Mouse (Mus musculus) kidney, embryonic 14.5 days (tissue): ENCODE results near the gene Cald1. TPM values are rescaled to one million over a fixed set of nuclear protein-coding genes. Genes with fewer than 3 reads are reported as not detected.

Source experiments
- ATAC-seq: fragments of 200-750 bp; cut with Nextera tagmentation; 2 replicates; pipeline ENCODE4 v1.8.0; 2017; ENCODE audit warnings: moderate number of reproducible peaks, mild to moderate bottlenecking, moderate TSS enrichment, moderate library complexity; ENCODE audit not compliant: low FRiP score, low TSS enrichment
- H3K27ac ChIP-seq: fragments of 300-500 bp; sonication (generic); 2 replicates; pipeline ENCODE4 v1.5.1; 2014; ENCODE audit warnings: low read depth, mild to moderate bottlenecking, low read length, moderate library complexity, mixed read lengths
- H3K27me3 ChIP-seq: fragments of 300-500 bp; sonication (generic); 2 replicates; pipeline ENCODE4 v1.6.1; 2014; ENCODE audit warnings: mild to moderate bottlenecking, low read length; ENCODE audit not compliant: control insufficient read depth, insufficient read depth
- H3K36me3 ChIP-seq: fragments of 300-500 bp; sonication (generic); 2 replicates; pipeline ENCODE4 v1.6.1; 2014; ENCODE audit warnings: low read length, mixed read lengths; ENCODE audit not compliant: control insufficient read depth, insufficient read depth
- H3K4me1 ChIP-seq: fragments of 300-500 bp; sonication (generic); 2 replicates; pipeline ENCODE4 v1.6.1; 2014; ENCODE audit warnings: low read length, mixed read lengths; ENCODE audit not compliant: control insufficient read depth, insufficient read depth
- H3K4me2 ChIP-seq: fragments of 300-500 bp; sonication (generic); replicated peaks from 2 replicates; pipeline ENCODE4 v1.6.1; 2014; ENCODE audit warnings: low read depth, mild to moderate bottlenecking, low read length
- H3K4me3 ChIP-seq: fragments of 300-500 bp; sonication (generic); 2 replicates; pipeline ENCODE4 v1.5.1; 2014; ENCODE audit warnings: mild to moderate bottlenecking, low read length
- H3K9ac ChIP-seq: fragments of 300-500 bp; sonication (generic); 2 replicates; pipeline ENCODE4 v1.6.1; 2014; ENCODE audit warnings: low read depth, mild to moderate bottlenecking, low read length, moderate library complexity
- H3K9me3 ChIP-seq: fragments of 300-500 bp; sonication (generic); 2 replicates; pipeline ENCODE4 v1.6.1; 2016; ENCODE audit warnings: low read length; ENCODE audit not compliant: control insufficient read depth
- WGBS: fragments of 180-500 bp; shearing (Covaris S2); extraction: QIAGEN DNeasy Blood & Tissue Kit; methylation state at CpG from one replicate; pipeline ENCODE4 v1.1.7; 2014; 5-methylcytosine and 5-hydroxymethylcytosine counted together
- polyA plus RNA-seq: library from polyadenylated mRNA; unstranded; fragments of >200 nt; fragmentation: Nextera tagmentation; extraction: Ambion mirVana; gene quantifications from 2 replicates; pipeline ENCODE4 v1.2.1, GENCODE M21; 2014

Gene Cald1
- polyA plus RNA-seq, 1 experiment from 2014 or later = 193 TPM

GRCm38 (mm10) chr6:34765721-34766120 is 167.4 kb downstream of the Cald1 start:
- Histone ChIP-seq H3K27me3 (no peaks in the 10 kb centered on the region), H3K36me3 (peaks cover 66% of the 10 kb centered on the region), H3K9me3 (no peaks in the 10 kb centered on the region), H3K4me3 (no peak overlapping the region), H3K9ac (no peak overlapping the region), H3K4me2 (no peak overlapping the region), H3K27ac (no peak overlapping the region), H3K4me1 (no peaks in the 10 kb centered on the region)
- no peak for ATAC-seq
- 90% methylated on average over 5 of the region's 5 CpGs for WGBS

DNA sequence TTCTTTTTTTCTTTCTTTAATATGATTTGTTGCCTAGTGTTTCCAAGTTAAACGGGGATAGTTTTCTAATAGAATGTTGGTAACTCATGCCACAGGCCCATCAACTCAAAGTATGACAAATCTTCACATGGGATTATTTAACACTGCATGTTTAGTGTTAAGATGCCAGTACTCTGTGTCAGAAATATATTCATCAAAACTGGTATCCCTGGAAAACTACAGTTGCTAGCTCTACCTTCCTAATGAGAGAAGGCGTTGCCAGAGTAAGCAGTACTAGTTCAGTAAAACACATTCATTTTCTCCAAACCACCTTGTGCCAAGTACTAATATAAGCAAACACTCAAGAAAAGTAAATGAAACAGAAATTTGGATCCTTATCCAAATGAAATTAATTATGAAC is 171.7 kb downstream of the Cald1 start:
- H3K27me3 ChIP-seq = no peaks in the 10 kb centered on the region
- H3K9me3 ChIP-seq = no peaks in the 10 kb centered on the region
- no peak overlapping the region for H3K4me2 ChIP-seq
- WGBS = 95% methylated on average over 2 of the region's 2 CpGs
- H3K4me3 ChIP-seq = no peak overlapping the region
- H3K9ac ChIP-seq = no peak overlapping the region
- peaks cover 48% of the 10 kb centered on the region for H3K36me3 ChIP-seq
- H3K4me1 ChIP-seq = no peaks in the 10 kb centered on the region
- H3K27ac ChIP-seq = no peak overlapping the region
- ATAC-seq = no peak

DNA sequence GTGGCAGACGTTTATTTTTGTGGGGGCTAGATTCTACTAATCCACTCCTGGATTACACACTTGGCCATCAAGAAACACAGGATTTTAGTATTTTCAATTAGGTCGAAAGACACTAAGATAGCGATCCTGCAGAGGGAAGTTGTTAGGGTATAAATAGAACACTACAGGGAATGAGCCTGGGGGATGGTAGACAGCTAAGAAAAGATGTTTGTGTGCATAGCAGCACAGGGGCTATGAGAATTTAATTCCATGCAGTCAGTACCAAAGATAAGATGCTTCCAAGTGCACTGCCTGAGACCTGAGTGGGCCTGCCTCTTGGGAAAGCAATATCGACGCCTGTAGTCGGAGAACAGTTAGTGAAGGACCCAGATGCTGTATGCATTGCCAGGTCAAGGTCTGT is 172.2 kb downstream of the Cald1 start:
- no peak overlapping the region for H3K9ac ChIP-seq
- peaks cover 44% of the 10 kb centered on the region for H3K36me3 ChIP-seq
- no peak overlapping the region for H3K4me3 ChIP-seq
- no peaks in the 10 kb centered on the region for H3K9me3 ChIP-seq
- H3K27ac ChIP-seq = no peak overlapping the region
- no peaks in the 10 kb centered on the region for H3K4me1 ChIP-seq
- no peak overlapping the region for H3K4me2 ChIP-seq
- WGBS = 87% methylated on average over 6 of the region's 6 CpGs
- ATAC-seq = no peak
- H3K27me3 ChIP-seq = no peaks in the 10 kb centered on the region

GRCm38 (mm10) chr6:34776396-34776795 is 178.1 kb downstream of the Cald1 start:
- no peaks in the 10 kb centered on the region for H3K9me3 ChIP-seq
- H3K36me3 ChIP-seq = peaks cover 12% of the 10 kb centered on the region; the same call in 1 of the 2 replicates
- no peak overlapping the region for H3K4me3 ChIP-seq
- H3K9ac ChIP-seq = no peak overlapping the region
- H3K4me2 ChIP-seq = no peak overlapping the region
- ATAC-seq = no peak
- no peaks in the 10 kb centered on the region for H3K4me1 ChIP-seq
- H3K27ac ChIP-seq = no peak overlapping the region
- H3K27me3 ChIP-seq = no peaks in the 10 kb centered on the region

DNA sequence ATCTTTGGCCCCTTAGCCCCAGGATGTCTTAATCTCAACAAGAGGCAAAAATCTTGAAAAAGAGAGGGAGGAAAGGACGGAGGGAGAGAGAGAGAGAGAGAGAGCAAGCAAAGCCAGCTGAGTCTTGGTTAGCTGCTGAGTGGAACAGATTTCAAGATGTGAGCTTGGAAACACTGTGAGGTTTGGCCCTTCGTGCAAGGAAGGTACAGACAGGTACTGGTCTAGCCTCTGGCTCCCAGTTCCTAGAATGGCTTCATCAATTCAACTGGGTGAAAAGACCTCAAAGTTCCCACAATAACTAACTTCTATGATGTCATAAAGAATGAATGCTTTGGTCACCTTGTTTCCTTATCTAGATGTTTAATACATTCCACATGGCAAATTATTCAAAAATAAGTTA is 178.8 kb downstream of the Cald1 start:
- WGBS = 88% methylated on average over 2 of the region's 2 CpGs
- H3K27me3 ChIP-seq = no peaks in the 10 kb centered on the region
- ATAC-seq = no peak
- H3K4me1 ChIP-seq = no peaks in the 10 kb centered on the region
- no peak overlapping the region for H3K27ac ChIP-seq
- H3K4me3 ChIP-seq = no peak overlapping the region
- H3K36me3 ChIP-seq = peaks cover 6% of the 10 kb centered on the region; the same call in 1 of the 2 replicates
- H3K9ac ChIP-seq = no peak overlapping the region
- H3K9me3 ChIP-seq = no peaks in the 10 kb centered on the region
- no peak overlapping the region for H3K4me2 ChIP-seq

DNA sequence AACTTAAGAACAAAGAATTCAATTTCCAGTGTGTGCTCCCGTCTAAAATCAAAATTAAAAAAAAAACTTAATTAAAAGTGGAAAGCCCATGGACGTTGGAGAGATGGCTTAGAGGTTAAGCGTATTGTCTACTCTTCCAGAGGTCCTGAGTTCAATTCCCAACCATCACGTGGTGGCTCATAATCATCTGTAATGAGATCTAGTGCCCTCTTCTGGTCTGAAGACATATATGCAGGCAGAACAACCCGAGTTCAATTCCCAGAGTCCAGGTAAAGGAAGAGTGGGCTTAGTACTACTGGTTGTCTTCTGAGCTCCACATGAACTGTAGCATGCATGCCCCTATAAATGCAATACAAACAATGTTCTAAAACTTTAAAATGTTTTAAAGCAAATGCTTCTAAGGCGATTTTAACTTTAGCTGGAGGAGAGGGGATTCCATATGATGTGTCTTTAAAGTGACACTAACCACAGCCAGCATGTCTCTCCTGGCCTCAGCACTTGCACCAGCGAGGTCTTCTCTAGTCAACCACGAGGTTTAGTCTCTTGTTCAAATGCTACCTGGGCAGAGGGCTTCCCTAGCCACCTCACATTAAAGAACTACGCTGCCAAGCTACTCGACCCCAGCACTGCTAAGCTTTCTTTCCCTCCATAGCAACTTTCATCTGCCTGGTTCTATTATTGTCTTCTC is 179.8 kb downstream of the Cald1 start:
- ATAC-seq = no peak
- Histone ChIP-seq H3K36me3 (peaks cover 3% of the 10 kb centered on the region; the same call in 1 of the 2 replicates), H3K4me2 (no peak overlapping the region), H3K27ac (no peak overlapping the region), H3K4me3 (no peak overlapping the region), H3K4me1 (no peaks in the 10 kb centered on the region), H3K27me3 (no peaks in the 10 kb centered on the region), H3K9me3 (no peaks in the 10 kb centered on the region), H3K9ac (no peak overlapping the region)
- WGBS = 79% methylated on average over 10 of the region's 10 CpGs

GRCm38 (mm10) chr6:34780231-34780942 is 182.1 kb downstream of the Cald1 start, which contains the start of gene Agbl3:
Gene Agbl3, plus strand, starts transcription at chr6:34780432.
- under 1% methylated on average over 46 of the region's 81 CpGs for WGBS
- Histone ChIP-seq H3K4me3 (peak within 1 kb of the TSS; percentile 67), H3K27me3 (no peaks in the 10 kb centered on the region), H3K4me1 (no peaks in the 10 kb centered on the region), H3K9ac (peak within 1 kb of the TSS; percentile 88), H3K36me3 (no peaks in the 10 kb centered on the region), H3K9me3 (no peaks in the 10 kb centered on the region), H3K4me2 (peak within 1 kb of the TSS; percentile 75), H3K27ac (peak within 1 kb of the TSS; percentile 91)
- peak; percentile 93 for ATAC-seq

- Histone ChIP-seq H3K27ac (peak overlapping the region; percentile 91), H3K4me1 (no peaks in the 10 kb centered on the region), H3K4me3 (peak overlapping the region; percentile 67), H3K9me3 (no peaks in the 10 kb centered on the region), H3K36me3 (no peaks in the 10 kb centered on the region), H3K9ac (peak overlapping the region; percentile 88), H3K4me2 (peak overlapping the region; percentile 75), H3K27me3 (no peaks in the 10 kb centered on the region)
- ATAC-seq = no peak
- WGBS = 4% methylated on average over 13 of the region's 13 CpGs
Measured at GRCm38 (mm10) chr6:34780943-34781289, 182.6 kb downstream of the Cald1 start.

- Histone ChIP-seq H3K27ac (no peak overlapping the region), H3K4me1 (no peaks in the 10 kb centered on the region), H3K4me3 (no peak overlapping the region), H3K4me2 (no peak overlapping the region), H3K9ac (no peak overlapping the region), H3K9me3 (no peaks in the 10 kb centered on the region), H3K27me3 (no peaks in the 10 kb centered on the region), H3K36me3 (no peaks in the 10 kb centered on the region)
- WGBS = 92% methylated on average over 1 of the region's 1 CpGs
- ATAC-seq = no peak
Measured at GRCm38 (mm10) chr6:34782493-34782892, 184.2 kb downstream of the Cald1 start.
